Mouse (Mus musculus): ENCODE data around the gene Efcc1. TPM values are rescaled to one million over a fixed set of nuclear protein-coding genes. Genes with fewer than 3 reads are reported as not detected.

Efcc1 gene
- total and polyA plus RNA-seq, 2 experiments from 2014 or later, result 7.3 to 7.8 TPM

GRCm38 (mm10) chr6:87734136-87734535 is 3.5 kb downstream of the Efcc1 start:
- WGBS, result 73% methylated on average over 5 of the region's 5 CpGs
- TF ChIP-seq CTCF (IDR thresholded peaks at IDR 0.05; ENCODE audit: low read depth), result no peak
- Histone ChIP-seq H3K4me2 (ENCODE audit: low read depth) (no peak overlapping the region), H3K9me3 (ENCODE audit: low read length) (no peaks in the 10 kb centered on the region), H3K36me3 (ENCODE audit: insufficient read depth) (no peaks in the 10 kb centered on the region), H3K27ac (ENCODE audit: low read depth, low read length) (no peak overlapping the region), H3K27me3 (ENCODE audit: insufficient read depth, low read length) (peaks cover 26% of the 10 kb centered on the region), H3K4me3 (ENCODE audit: low read depth, low read length) (no peak overlapping the region), H3K9ac (no peak overlapping the region), H3K4me1 (ENCODE audit: insufficient read depth) (peaks cover 11% of the 10 kb centered on the region; the same call in 1 of the 2 replicates)
- no peak for DNase-seq
- no peak for ATAC-seq

GRCm38 (mm10) chr6:87736923-87737322 is 6.3 kb downstream of the Efcc1 start:
- 90% methylated on average over 4 of the region's 4 CpGs for WGBS
- no peak for ATAC-seq
- H3K4me2 ChIP-seq (ENCODE audit: low read depth), result no peak overlapping the region

GRCm38 (mm10) chr6:87737921-87738626 is 7.4 kb downstream of the Efcc1 start:
- TF ChIP-seq CTCF (IDR thresholded peaks at IDR 0.05; ENCODE audit: low read depth), result no peak
- no peaks in the 10 kb centered on the region for H3K36me3 ChIP-seq (ENCODE audit: insufficient read depth)
- WGBS, result 42% methylated on average over 4 of the region's 4 CpGs
- H3K27ac ChIP-seq (ENCODE audit: low read depth, low read length), result no peak overlapping the region
- H3K4me2 ChIP-seq (ENCODE audit: low read depth), result no peak overlapping the region
- no peaks in the 10 kb centered on the region for H3K4me1 ChIP-seq (ENCODE audit: insufficient read depth)
- no peak overlapping the region for H3K4me3 ChIP-seq (ENCODE audit: low read depth, low read length)
- H3K9me3 ChIP-seq (ENCODE audit: low read length), result no peaks in the 10 kb centered on the region
- ATAC-seq (no peak), DNase-seq (no peak)
- H3K27me3 ChIP-seq (ENCODE audit: insufficient read depth, low read length), result peaks cover 6% of the 10 kb centered on the region
- no peak overlapping the region for H3K9ac ChIP-seq

More at GRCm38 (mm10) chr6:87736923-87737322, 6.3 kb downstream of the Efcc1 start:
- DNase-seq, result no peak
- no peak for TF ChIP-seq CTCF (IDR thresholded peaks at IDR 0.05; ENCODE audit: low read depth)
- H3K36me3 ChIP-seq (ENCODE audit: insufficient read depth), result no peaks in the 10 kb centered on the region
- H3K9ac ChIP-seq, result no peak overlapping the region
- no peak overlapping the region for H3K4me3 ChIP-seq (ENCODE audit: low read depth, low read length)
- no peak overlapping the region for H3K27ac ChIP-seq (ENCODE audit: low read depth, low read length)
- no peaks in the 10 kb centered on the region for H3K9me3 ChIP-seq (ENCODE audit: low read length)
- peaks cover 5% of the 10 kb centered on the region; the same call in 1 of the 2 replicates for H3K4me1 ChIP-seq (ENCODE audit: insufficient read depth)
- peaks cover 14% of the 10 kb centered on the region for H3K27me3 ChIP-seq (ENCODE audit: insufficient read depth, low read length)

- no peaks in the 10 kb centered on the region for H3K9me3 ChIP-seq (ENCODE audit: low read length)
Measured at GRCm38 (mm10) chr6:87739898-87740297, 9.2 kb downstream of the Efcc1 start.

GRCm38 (mm10) chr6:87740496-87740895 is 9.8 kb downstream of the Efcc1 start:
- no peak for DNase-seq
- ATAC-seq, result no peak
- H3K36me3 ChIP-seq (ENCODE audit: insufficient read depth), result no peaks in the 10 kb centered on the region
- TF ChIP-seq CTCF (IDR thresholded peaks at IDR 0.05; ENCODE audit: low read depth), result no peak
- no peak overlapping the region for H3K9ac ChIP-seq
- no peak overlapping the region for H3K4me2 ChIP-seq (ENCODE audit: low read depth)
- no peaks in the 10 kb centered on the region for H3K27me3 ChIP-seq (ENCODE audit: insufficient read depth, low read length)
- no peak overlapping the region for H3K4me3 ChIP-seq (ENCODE audit: low read depth, low read length)
- H3K27ac ChIP-seq (ENCODE audit: low read depth, low read length), result no peak overlapping the region
- H3K4me1 ChIP-seq (ENCODE audit: insufficient read depth), result no peaks in the 10 kb centered on the region
- H3K9me3 ChIP-seq (ENCODE audit: low read length), result no peaks in the 10 kb centered on the region

More at GRCm38 (mm10) chr6:87739898-87740297, 9.2 kb downstream of the Efcc1 start:
- Histone ChIP-seq H3K27ac (ENCODE audit: low read depth, low read length) (no peak overlapping the region), H3K4me2 (ENCODE audit: low read depth) (no peak overlapping the region), H3K4me1 (ENCODE audit: insufficient read depth) (no peaks in the 10 kb centered on the region), H3K36me3 (ENCODE audit: insufficient read depth) (no peaks in the 10 kb centered on the region), H3K9ac (no peak overlapping the region), H3K27me3 (ENCODE audit: insufficient read depth, low read length) (no peaks in the 10 kb centered on the region), H3K4me3 (ENCODE audit: low read depth, low read length) (no peak overlapping the region)
- ATAC-seq (no peak), DNase-seq (no peak)
- 62% methylated on average over 6 of the region's 6 CpGs for WGBS
- no peak for TF ChIP-seq CTCF (IDR thresholded peaks at IDR 0.05; ENCODE audit: low read depth)

GRCm38 (mm10) chr6:87741978-87742377 is 11.3 kb downstream of the Efcc1 start:
- no peak overlapping the region for H3K27ac ChIP-seq (ENCODE audit: low read depth, low read length)
- no peaks in the 10 kb centered on the region for H3K36me3 ChIP-seq (ENCODE audit: insufficient read depth)
- no peak for TF ChIP-seq CTCF (IDR thresholded peaks at IDR 0.05; ENCODE audit: low read depth)
- H3K4me1 ChIP-seq (ENCODE audit: insufficient read depth), result no peaks in the 10 kb centered on the region
- 92% methylated on average over 8 of the region's 8 CpGs for WGBS
- no peak overlapping the region for H3K9ac ChIP-seq
- DNase-seq (no peak), ATAC-seq (no peak)
- no peaks in the 10 kb centered on the region for H3K27me3 ChIP-seq (ENCODE audit: insufficient read depth, low read length)
- no peak overlapping the region for H3K4me2 ChIP-seq (ENCODE audit: low read depth)
- no peaks in the 10 kb centered on the region for H3K9me3 ChIP-seq (ENCODE audit: low read length)
- H3K4me3 ChIP-seq (ENCODE audit: low read depth, low read length), result no peak overlapping the region

- Histone ChIP-seq H3K27me3 (ENCODE audit: insufficient read depth, low read length) (no peaks in the 10 kb centered on the region), H3K9me3 (ENCODE audit: low read length) (no peaks in the 10 kb centered on the region), H3K4me2 (ENCODE audit: low read depth) (no peak overlapping the region), H3K4me3 (ENCODE audit: low read depth, low read length) (no peak overlapping the region), H3K36me3 (ENCODE audit: insufficient read depth) (no peaks in the 10 kb centered on the region), H3K27ac (ENCODE audit: low read depth, low read length) (no peak overlapping the region), H3K4me1 (ENCODE audit: insufficient read depth) (no peaks in the 10 kb centered on the region), H3K9ac (no peak overlapping the region)
- ATAC-seq (no peak), DNase-seq (no peak)
- peak; percentile 36 for TF ChIP-seq CTCF (IDR thresholded peaks at IDR 0.05; ENCODE audit: low read depth)
- 79% methylated on average over 5 of the region's 5 CpGs for WGBS
Measured at GRCm38 (mm10) chr6:87742804-87743203, 12.1 kb downstream of the Efcc1 start.
